Mouse (Mus musculus) right cerebral cortex, postnatal 36 days (tissue): Measurements from ENCODE around the gene Slc6a6.

Experiments
- DNase-seq, 2 experiments: peaks; one replicate each; pipeline ENCODE4 v3.0.0; 2022; ENCODE audit warnings: low spot score in 2 of 2, mixed read lengths in 1 of 2

The Slc6a6 gene

GRCm38 (mm10) chr6:91669270-91669669 is 14.6 kb upstream of the Slc6a6 start:
- DNase-seq, result no peak

- no peak for DNase-seq
Measured at GRCm38 (mm10) chr6:91670224-91670623, 13.6 kb upstream of the Slc6a6 start.

GRCm38 (mm10) chr6:91674757-91675350 is 9.0 kb upstream of the Slc6a6 start:
- no peak for DNase-seq

- no peak for DNase-seq
Measured at GRCm38 (mm10) chr6:91678506-91679094, 5.3 kb upstream of the Slc6a6 start.

GRCm38 (mm10) chr6:91679095-91679577 is 4.7 kb upstream of the Slc6a6 start:
- no peak for DNase-seq

GRCm38 (mm10) chr6:91679716-91680115 is 4.1 kb upstream of the Slc6a6 start:
- DNase-seq, result no peak

GRCm38 (mm10) chr6:91681841-91682240 is 2.0 kb upstream of the Slc6a6 start:
- no peak for DNase-seq

- no peak for DNase-seq
Measured at GRCm38 (mm10) chr6:91683121-91683520, 732 bp upstream of the Slc6a6 start.

GRCm38 (mm10) chr6:91684474-91684829 is 599 bp downstream of the Slc6a6 start:
- peak in 1 of 2 experiments; percentile 37 for DNase-seq

- no peak for DNase-seq
Measured at GRCm38 (mm10) chr6:91684831-91685532, 1.1 kb downstream of the Slc6a6 start.

- DNase-seq, result peak; percentile 49 to 68
Measured at GRCm38 (mm10) chr6:91685533-91685883, 1.7 kb downstream of the Slc6a6 start.

- no peak for DNase-seq
Measured at GRCm38 (mm10) chr6:91685896-91686295, 2.0 kb downstream of the Slc6a6 start.

- DNase-seq, result no peak
Measured at GRCm38 (mm10) chr6:91686597-91686996, 2.7 kb downstream of the Slc6a6 start.

GRCm38 (mm10) chr6:91688021-91688420 is 4.2 kb downstream of the Slc6a6 start:
- no peak for DNase-seq

- DNase-seq, result no peak
Measured at GRCm38 (mm10) chr6:91689231-91689630, 5.4 kb downstream of the Slc6a6 start.

GRCm38 (mm10) chr6:91690222-91690621 is 6.4 kb downstream of the Slc6a6 start:
- no peak for DNase-seq

GRCm38 (mm10) chr6:91690646-91691045 is 6.8 kb downstream of the Slc6a6 start:
- no peak for DNase-seq

GRCm38 (mm10) chr6:91691576-91691975 is 7.7 kb downstream of the Slc6a6 start:
- DNase-seq, result no peak

GRCm38 (mm10) chr6:91693301-91693886 is 9.5 kb downstream of the Slc6a6 start:
- no peak for DNase-seq

- no peak for DNase-seq
Measured at GRCm38 (mm10) chr6:91694610-91695009, 10.8 kb downstream of the Slc6a6 start.

GRCm38 (mm10) chr6:91698831-91699230 is 15.0 kb downstream of the Slc6a6 start:
- no peak for DNase-seq

- no peak for DNase-seq
Measured at GRCm38 (mm10) chr6:91699482-91700200, 15.8 kb downstream of the Slc6a6 start.
